In the genomic region with DNA sequence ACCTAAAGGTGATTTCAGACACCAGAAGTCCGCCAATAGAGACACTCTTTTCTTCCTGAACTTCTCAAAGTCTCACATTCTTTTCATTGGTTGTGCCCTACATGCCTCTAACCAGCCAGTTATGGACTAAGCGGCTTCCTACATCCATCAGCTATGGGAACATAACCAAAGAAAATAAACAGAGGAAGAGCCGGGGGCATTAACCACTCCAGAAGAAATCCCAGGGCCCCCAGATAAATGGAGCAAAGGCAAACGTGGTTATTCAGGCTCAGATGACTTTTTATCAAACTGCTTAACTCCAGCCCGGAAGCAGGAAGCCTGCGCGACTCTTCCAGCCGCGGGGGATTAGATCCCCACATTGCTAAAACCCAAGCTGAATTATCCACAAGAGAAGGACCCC, we compare ENCODE assay signal across 11 mouse cellular contexts.
DNase-seq lines count a peak whose midpoint lies in the region; ATAC-seq and TF ChIP-seq lines count a peak whose summit lies in the region.
"Had no signal": no experiment of that assay in that cellular context is flagged by ENCODE, and none has a peak within 500 bp of the region (broad histone marks: within the 10 kb centered on the region; RNA-seq: fewer than 3 reads in every experiment).

No protein-coding gene starts in this region.

- no peak for ATAC-seq in lung, embryonic 15.5 days (ENCODE audit: borderline replicate concordance, extremely low read depth, low FRiP score, low TSS enrichment)
- ATAC-seq in stomach, embryonic 15.5 days (ENCODE audit: insufficient read depth, low FRiP score, low read depth), result 0 out of 2 replicates have a peak, but pooled peaks have one; percentile 6
- ATAC-seq: forebrain, embryonic 15.5 days; midbrain, embryonic 13.5 days had no signal

- intact Hi-C loops in gastrocnemius, adult 2 months (cut with DNase I), result loop anchor here (1.0 to 5.0 kb wide), 2 partner anchors 136 to 285 kb away; no protein-coding TSS in a partner anchor

- 13% methylated on average over 9 of the region's 9 CpGs for WGBS in lung, embryonic 15.5 days
- 20% methylated on average over 9 of the region's 9 CpGs for WGBS in stomach, embryonic 15.5 days

- DNase-seq in gastrocnemius, adult 2 months, result no peak
- no peak for DNase-seq in gastrocnemius, adult 18-20 months (ENCODE audit: low spot score)
- no peak for DNase-seq in lung, adult 18-20 months
- no peak for DNase-seq in layer of hippocampus, postnatal 25 days (ENCODE audit: extremely low spot score in 1 of 2, low spot score in 1 of 2)
- DNase-seq in ovary, adult 18-20 months (ENCODE audit: low spot score), result no peak

- peaks cover 43% of the 10 kb centered on the region for H3K4me1 ChIP-seq in lung, embryonic 15.5 days
- H3K4me1 ChIP-seq in embryonic fibroblast, embryonic 13.5 days (ENCODE audit: control insufficient read depth, insufficient read depth, low read length), result peaks cover 9% of the 10 kb centered on the region
- H3K4me1 ChIP-seq in stomach, embryonic 15.5 days, result peaks cover 11% of the 10 kb centered on the region; the same call in 1 of the 2 replicates
- H3K4me1 ChIP-seq: forebrain, embryonic 15.5 days had no signal

- no peaks in the 10 kb centered on the region for H3K36me3 ChIP-seq in lung, embryonic 15.5 days
- H3K36me3 ChIP-seq in stomach, embryonic 15.5 days, result no peaks in the 10 kb centered on the region
- H3K36me3 ChIP-seq: forebrain, embryonic 15.5 days; limb, embryonic 15.5 days had no signal

- H3K27ac ChIP-seq in gastrocnemius, adult 2 months, result peak overlapping the region; percentile 57
- peak overlapping the region; percentile 67 for H3K27ac ChIP-seq in lung, embryonic 15.5 days
- H3K27ac ChIP-seq in embryonic fibroblast, embryonic 13.5 days (ENCODE audit: insufficient read depth, low read length), result peak overlapping the region; percentile 35; the same call in 1 of the 2 replicates
- H3K27ac ChIP-seq in stomach, embryonic 15.5 days, result peak overlapping the region; percentile 28; the same call in 1 of the 2 replicates
- H3K27ac ChIP-seq: forebrain, embryonic 15.5 days; limb, embryonic 15.5 days; midbrain, embryonic 13.5 days had no signal

- no peak for TF ChIP-seq CTCF in gastrocnemius, adult 2 months (IDR thresholded peaks at IDR 0.05)
- TF ChIP-seq CTCF in embryonic fibroblast, embryonic 13.5 days (IDR thresholded peaks at IDR 0.05; ENCODE audit: borderline replicate concordance, insufficient read depth, low read length), result no peak

- no peak overlapping the region for H3K9ac ChIP-seq in lung, embryonic 15.5 days
- no peak overlapping the region for H3K9ac ChIP-seq in stomach, embryonic 15.5 days
- H3K9ac ChIP-seq: forebrain, embryonic 15.5 days; limb, embryonic 15.5 days; midbrain, embryonic 13.5 days had no signal

- no peaks in the 10 kb centered on the region for H3K9me3 ChIP-seq in lung, embryonic 15.5 days
- no peaks in the 10 kb centered on the region for H3K9me3 ChIP-seq in stomach, embryonic 15.5 days
- H3K9me3 ChIP-seq: forebrain, embryonic 15.5 days; limb, embryonic 15.5 days; midbrain, embryonic 13.5 days had no signal

- TF ChIP-seq POLR2A in embryonic fibroblast, embryonic 13.5 days (IDR thresholded peaks at IDR 0.05; ENCODE audit: low read depth, low read length), result no peak

- H3K4me3 ChIP-seq in gastrocnemius, adult 2 months, result no peak overlapping the region
- H3K4me3 ChIP-seq in lung, embryonic 15.5 days, result no peak overlapping the region
- no peak overlapping the region for H3K4me3 ChIP-seq in embryonic fibroblast, embryonic 13.5 days (ENCODE audit: insufficient read depth, low read length)
- H3K4me3 ChIP-seq in stomach, embryonic 15.5 days (replicated peaks), result no peak overlapping the region
- H3K4me3 ChIP-seq: forebrain, embryonic 15.5 days; limb, embryonic 15.5 days; midbrain, embryonic 13.5 days had no signal

- H3K4me2 ChIP-seq in lung, embryonic 15.5 days, result no peak overlapping the region
- H3K4me2 ChIP-seq in stomach, embryonic 15.5 days, result peak overlapping the region; percentile 35; the same call in 1 of the 2 replicates
- H3K4me2 ChIP-seq: forebrain, embryonic 15.5 days; limb, embryonic 15.5 days; midbrain, embryonic 13.5 days had no signal

- H3K27me3 ChIP-seq in lung, embryonic 15.5 days, result no peaks in the 10 kb centered on the region
- no peaks in the 10 kb centered on the region for H3K27me3 ChIP-seq in stomach, embryonic 15.5 days (replicated peaks)
- H3K27me3 ChIP-seq: forebrain, embryonic 15.5 days; limb, embryonic 15.5 days had no signal
